Comparison of ENCODE assay signal across 15 mouse cellular contexts in genomic region chr11:112103252-112103651, GRCm38 (mm10).
DNase-seq lines count a peak whose midpoint lies in the region; ATAC-seq and TF ChIP-seq lines count a peak whose summit lies in the region.
"Had no signal": no experiment of that assay in that cellular context is flagged by ENCODE, and none has a peak within 500 bp of the region (broad histone marks: within the 10 kb centered on the region; RNA-seq: fewer than 3 reads in every experiment).

No protein-coding gene starts in this region.

- WGBS in intestine, postnatal 0 days: 59% methylated on average over 2 of the region's 2 CpGs
- WGBS in intestine, embryonic 16.5 days: 65% methylated on average over 2 of the region's 2 CpGs

- H3K4me2 ChIP-seq in intestine, postnatal 0 days (replicated peaks; ENCODE audit: low read depth): no peak overlapping the region
- no peak overlapping the region for H3K4me2 ChIP-seq in intestine, embryonic 16.5 days (ENCODE audit: low read depth, low read length)
- H3K4me2 ChIP-seq: limb, embryonic 12.5 days; neural tube, embryonic 12.5 days had no signal

- no peak overlapping the region for H3K27ac ChIP-seq in intestine, postnatal 0 days (ENCODE audit: low read depth, low read length)
- H3K27ac ChIP-seq in intestine, embryonic 16.5 days (ENCODE audit: low read length): no peak overlapping the region
- H3K27ac ChIP-seq: hindbrain, embryonic 10.5 days; limb, embryonic 12.5 days; neural tube, embryonic 12.5 days had no signal

- H3K9me3 ChIP-seq in intestine, postnatal 0 days (ENCODE audit: control insufficient read depth): no peaks in the 10 kb centered on the region
- H3K9me3 ChIP-seq in intestine, embryonic 16.5 days (ENCODE audit: control insufficient read depth, low read length): no peaks in the 10 kb centered on the region
- no peaks in the 10 kb centered on the region for H3K9me3 ChIP-seq in E14TG2a.4 (ENCODE audit: low read length)
- H3K9me3 ChIP-seq: hindbrain, embryonic 10.5 days; limb, embryonic 12.5 days; neural tube, embryonic 12.5 days had no signal

- DNase-seq in 416B (ENCODE audit: low read depth): peak; percentile 38
- DNase-seq in c-Kit-positive CD71-positive TER-119-positive erythroid progenitor cells, embryonic 14.5 days (ENCODE audit: low spot score): peak; percentile 2
- no peak for DNase-seq in cerebellum, adult 9-11 months
- no peak for DNase-seq in urinary bladder, postnatal 36 days (ENCODE audit: low spot score in 2 of 2)
- DNase-seq: cerebellum, adult 11-12 months; gastrocnemius, postnatal 25 days; kidney, postnatal 4 days; right cerebral cortex, postnatal 4 days had no signal

- TF ChIP-seq CTCF in intestine, postnatal 0 days (IDR thresholded peaks at IDR 0.05; ENCODE audit: low read depth): peak; percentile 76
- TF ChIP-seq CTCF in E14TG2a.4 (conservative IDR thresholded peaks at IDR 0.05; ENCODE audit: low read length): peak; percentile 77

- no peaks in the 10 kb centered on the region for H3K4me1 ChIP-seq in intestine, postnatal 0 days (replicated peaks; ENCODE audit: control insufficient read depth, insufficient read depth, low read length)
- no peaks in the 10 kb centered on the region for H3K4me1 ChIP-seq in intestine, embryonic 16.5 days (ENCODE audit: control insufficient read depth, insufficient read depth, low read length)
- H3K4me1 ChIP-seq in E14TG2a.4 (replicated peaks; ENCODE audit: low read depth, low read length): no peaks in the 10 kb centered on the region
- H3K4me1 ChIP-seq: hindbrain, embryonic 10.5 days; neural tube, embryonic 12.5 days had no signal

- H3K9ac ChIP-seq in intestine, postnatal 0 days (ENCODE audit: low read depth, low read length): no peak overlapping the region
- H3K9ac ChIP-seq in intestine, embryonic 16.5 days (ENCODE audit: low read depth, low read length): no peak overlapping the region
- H3K9ac ChIP-seq: limb, embryonic 12.5 days; neural tube, embryonic 12.5 days had no signal

- H3K27me3 ChIP-seq in intestine, postnatal 0 days (replicated peaks; ENCODE audit: control insufficient read depth, insufficient read depth, low read length): no peaks in the 10 kb centered on the region
- H3K27me3 ChIP-seq in intestine, embryonic 16.5 days (replicated peaks; ENCODE audit: control insufficient read depth, insufficient read depth, low read length): no peaks in the 10 kb centered on the region
- H3K27me3 ChIP-seq in E14TG2a.4 (ENCODE audit: insufficient read depth, low read length): no peaks in the 10 kb centered on the region
- H3K27me3 ChIP-seq: limb, embryonic 12.5 days; neural tube, embryonic 12.5 days had no signal

- no peaks in the 10 kb centered on the region for H3K36me3 ChIP-seq in intestine, postnatal 0 days (ENCODE audit: control insufficient read depth, insufficient read depth)
- H3K36me3 ChIP-seq in intestine, embryonic 16.5 days (ENCODE audit: control insufficient read depth, insufficient read depth, low read length): no peaks in the 10 kb centered on the region
- H3K36me3 ChIP-seq in E14TG2a.4 (ENCODE audit: insufficient read depth, low read length): no peaks in the 10 kb centered on the region
- H3K36me3 ChIP-seq: hindbrain, embryonic 10.5 days; limb, embryonic 12.5 days; neural tube, embryonic 12.5 days had no signal

- H3K4me3 ChIP-seq in intestine, postnatal 0 days (ENCODE audit: low read depth, low read length): no peak overlapping the region
- no peak overlapping the region for H3K4me3 ChIP-seq in intestine, embryonic 16.5 days (ENCODE audit: low read length)
- no peak overlapping the region for H3K4me3 ChIP-seq in E14TG2a.4 (replicated peaks; ENCODE audit: low read length)
- H3K4me3 ChIP-seq: hindbrain, embryonic 10.5 days; limb, embryonic 12.5 days; neural tube, embryonic 12.5 days had no signal

- ATAC-seq in intestine, postnatal 0 days: no peak
- ATAC-seq in intestine, embryonic 16.5 days: no peak
- no peak for ATAC-seq in erythroblast, adult 5-6 weeks (replicated peaks; ENCODE audit: low FRiP score, poor library complexity, severe bottlenecking)

Comparison
In these comparisons a context has a peak if more than half of its experiments do, and no peak if none do; other contexts are left out.
1. DNase-seq: peak in 416B (single experiment) and c-Kit-positive CD71-positive TER-119-positive erythroid progenitor cells, embryonic 14.5 days (single experiment); none in cerebellum, adult 9-11 months (single experiment) and urinary bladder, postnatal 36 days (0 of 2).